Mouse (Mus musculus): ENCODE results near the gene Bhlhe40. TPM values are rescaled to one million over a fixed set of nuclear protein-coding genes. Genes with fewer than 3 reads are reported as not detected.

Gene Bhlhe40
- total RNA-seq, 2 experiments from 2014 or later = 30.2 to 51.0 TPM

- no peak for DNase-seq
- intact Hi-C loops (cut with DNase I; ENCODE audit: low total_unique reads) = no loop called here
These were observed 22.7 kb downstream of the Bhlhe40 start for GRCm38 (mm10) chr6:108683140-108683539.

- intact Hi-C loops (cut with DNase I; ENCODE audit: low total_unique reads) = no loop called here
- DNase-seq = no peak
These were observed 24.0 kb downstream of the Bhlhe40 start for GRCm38 (mm10) chr6:108684430-108684829.

- no peak for DNase-seq
- intact Hi-C loops (cut with DNase I; ENCODE audit: low total_unique reads) = no loop called here
These were observed 25.4 kb downstream of the Bhlhe40 start for GRCm38 (mm10) chr6:108685758-108686355.

GRCm38 (mm10) chr6:108686930-108687329, 26.5 kb downstream of the Bhlhe40 start:
- DNase-seq = no peak
- intact Hi-C loops (cut with DNase I; ENCODE audit: low total_unique reads) = no loop called here

- intact Hi-C loops (cut with DNase I; ENCODE audit: low total_unique reads) = no loop called here
- no peak for DNase-seq
These were observed 27.9 kb downstream of the Bhlhe40 start for GRCm38 (mm10) chr6:108688344-108688743.

GRCm38 (mm10) chr6:108692986-108693385, 32.6 kb downstream of the Bhlhe40 start:
- intact Hi-C loops (cut with DNase I; ENCODE audit: low total_unique reads) = no loop called here
- no peak for DNase-seq

GRCm38 (mm10) chr6:108694965-108695724, 34.7 kb downstream of the Bhlhe40 start:
- DNase-seq = no peak
- intact Hi-C loops (cut with DNase I; ENCODE audit: low total_unique reads) = no loop called here

GRCm38 (mm10) chr6:108695844-108696821, 35.7 kb downstream of the Bhlhe40 start:
- intact Hi-C loops (cut with DNase I; ENCODE audit: low total_unique reads) = no loop called here
- no peak for DNase-seq

GRCm38 (mm10) chr6:108696822-108697202, 36.4 kb downstream of the Bhlhe40 start:
- intact Hi-C loops (cut with DNase I; ENCODE audit: low total_unique reads) = no loop called here
- DNase-seq = no peak

GRCm38 (mm10) chr6:108697345-108697744, 36.9 kb downstream of the Bhlhe40 start:
- intact Hi-C loops (cut with DNase I; ENCODE audit: low total_unique reads) = no loop called here
- no peak for DNase-seq

GRCm38 (mm10) chr6:108698343-108698870, 38.0 kb downstream of the Bhlhe40 start:
- no peak for DNase-seq
- intact Hi-C loops (cut with DNase I; ENCODE audit: low total_unique reads) = no loop called here

- no peak for DNase-seq
- intact Hi-C loops (cut with DNase I; ENCODE audit: low total_unique reads) = no loop called here
These were observed 39.2 kb downstream of the Bhlhe40 start for GRCm38 (mm10) chr6:108699679-108700078.

GRCm38 (mm10) chr6:108700638-108701343, 40.4 kb downstream of the Bhlhe40 start:
- intact Hi-C loops (cut with DNase I; ENCODE audit: low total_unique reads) = no loop called here
- DNase-seq = no peak

- intact Hi-C loops (cut with DNase I; ENCODE audit: low total_unique reads) = no loop called here
- DNase-seq = no peak
These were observed 42.2 kb downstream of the Bhlhe40 start for GRCm38 (mm10) chr6:108702648-108703047.

- no peak for DNase-seq
- intact Hi-C loops (cut with DNase I; ENCODE audit: low total_unique reads) = no loop called here
These were observed 42.7 kb downstream of the Bhlhe40 start for GRCm38 (mm10) chr6:108703085-108703484.

- no peak for DNase-seq
- intact Hi-C loops (cut with DNase I; ENCODE audit: low total_unique reads) = loop anchor here (5.0 kb wide), 1 partner anchor 32 kb away; no protein-coding TSS in a partner anchor
These were observed 44.1 kb downstream of the Bhlhe40 start for GRCm38 (mm10) chr6:108704316-108705080.

- DNase-seq = no peak
- intact Hi-C loops (cut with DNase I; ENCODE audit: low total_unique reads) = loop anchor here (5.0 kb wide), 1 partner anchor 34 kb away; no protein-coding TSS in a partner anchor
These were observed 45.5 kb downstream of the Bhlhe40 start for GRCm38 (mm10) chr6:108705957-108706356.

GRCm38 (mm10) chr6:108706994-108707645, 46.7 kb downstream of the Bhlhe40 start:
- no peak for DNase-seq
- intact Hi-C loops (cut with DNase I; ENCODE audit: low total_unique reads) = loop anchor here (5.0 kb wide), 1 partner anchor 35 kb away; no protein-coding TSS in a partner anchor
